Mouse (Mus musculus): ENCODE measurements around the gene Spg7. TPM values are rescaled to one million over a fixed set of nuclear protein-coding genes. Genes with fewer than 3 reads are reported as not detected.
A peak's percentile ranks its signal among the peaks of the same experiment; 100 is the strongest.
"Not testable (repeated sequence)": the region's sequence is repeated elsewhere in the genome, so short reads cannot be mapped to it uniquely, and the experiment has no call there.

Spg7 gene
- total RNA-seq, 2 experiments from 2014 or later, result 94.2 to 100.0 TPM

DNA sequence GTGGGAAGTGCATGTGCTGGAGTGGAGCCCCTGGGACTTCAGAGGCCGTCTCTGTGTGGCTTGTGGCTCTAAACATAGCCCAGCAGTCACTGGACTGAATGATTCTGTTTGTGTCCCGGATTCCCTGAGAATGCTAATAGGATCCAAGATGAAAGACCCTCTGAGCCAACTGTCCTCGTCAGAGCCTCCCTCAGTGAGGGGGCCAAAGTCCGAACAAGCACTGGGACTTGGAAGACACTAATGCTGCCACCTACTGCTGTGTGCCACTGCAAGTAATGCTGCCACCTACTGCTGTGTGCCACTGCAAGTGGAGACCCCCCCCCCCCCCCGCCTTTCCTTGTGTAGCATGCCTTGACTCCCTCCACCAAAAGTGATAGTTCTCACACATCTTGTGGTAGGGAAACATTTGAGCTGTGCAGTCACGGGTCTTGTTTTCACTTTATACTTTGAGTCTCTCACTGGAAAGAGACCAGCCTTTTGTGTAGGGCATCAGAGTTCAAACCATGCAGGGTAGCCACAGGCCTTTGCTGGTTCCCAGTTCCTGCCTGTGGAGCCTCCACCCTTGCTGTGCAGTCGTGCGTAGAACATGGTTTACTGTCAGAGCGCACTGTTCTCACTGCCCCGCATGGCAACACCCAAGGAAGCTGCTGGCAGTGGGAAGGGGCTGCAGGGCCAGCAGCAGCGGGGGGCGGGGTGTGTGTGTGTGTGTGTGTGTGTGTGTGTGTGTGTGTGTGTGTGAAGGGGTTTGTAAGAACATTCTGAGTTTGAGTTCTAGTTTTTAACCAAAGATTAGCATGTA, 35.2 kb downstream of the Spg7 start:
- no peak for DNase-seq

DNA sequence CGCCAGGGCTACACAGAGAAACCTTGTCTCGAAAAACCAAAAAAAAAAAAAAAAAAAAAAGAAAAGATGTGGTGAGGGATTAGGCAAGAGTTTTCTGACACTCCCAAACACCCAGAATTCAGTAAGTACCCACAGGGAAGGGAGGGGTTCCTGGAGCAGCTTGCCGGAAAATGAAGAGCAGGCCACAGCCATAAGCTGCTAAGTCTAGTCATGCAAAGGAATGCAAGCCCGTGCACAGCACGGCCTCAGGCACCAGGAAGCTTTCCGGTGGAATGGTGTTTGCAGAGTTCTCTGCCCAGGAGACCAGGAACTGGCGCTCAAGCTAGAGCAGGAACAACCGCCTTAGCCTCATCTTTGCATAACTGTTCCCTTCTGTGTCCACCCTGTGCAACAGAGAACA, 37.5 kb downstream of the Spg7 start:
- no peak for DNase-seq

GRCm38 (mm10) chr8:123101244-123101643, 38.5 kb downstream of the Spg7 start:
- no peak for DNase-seq

DNA sequence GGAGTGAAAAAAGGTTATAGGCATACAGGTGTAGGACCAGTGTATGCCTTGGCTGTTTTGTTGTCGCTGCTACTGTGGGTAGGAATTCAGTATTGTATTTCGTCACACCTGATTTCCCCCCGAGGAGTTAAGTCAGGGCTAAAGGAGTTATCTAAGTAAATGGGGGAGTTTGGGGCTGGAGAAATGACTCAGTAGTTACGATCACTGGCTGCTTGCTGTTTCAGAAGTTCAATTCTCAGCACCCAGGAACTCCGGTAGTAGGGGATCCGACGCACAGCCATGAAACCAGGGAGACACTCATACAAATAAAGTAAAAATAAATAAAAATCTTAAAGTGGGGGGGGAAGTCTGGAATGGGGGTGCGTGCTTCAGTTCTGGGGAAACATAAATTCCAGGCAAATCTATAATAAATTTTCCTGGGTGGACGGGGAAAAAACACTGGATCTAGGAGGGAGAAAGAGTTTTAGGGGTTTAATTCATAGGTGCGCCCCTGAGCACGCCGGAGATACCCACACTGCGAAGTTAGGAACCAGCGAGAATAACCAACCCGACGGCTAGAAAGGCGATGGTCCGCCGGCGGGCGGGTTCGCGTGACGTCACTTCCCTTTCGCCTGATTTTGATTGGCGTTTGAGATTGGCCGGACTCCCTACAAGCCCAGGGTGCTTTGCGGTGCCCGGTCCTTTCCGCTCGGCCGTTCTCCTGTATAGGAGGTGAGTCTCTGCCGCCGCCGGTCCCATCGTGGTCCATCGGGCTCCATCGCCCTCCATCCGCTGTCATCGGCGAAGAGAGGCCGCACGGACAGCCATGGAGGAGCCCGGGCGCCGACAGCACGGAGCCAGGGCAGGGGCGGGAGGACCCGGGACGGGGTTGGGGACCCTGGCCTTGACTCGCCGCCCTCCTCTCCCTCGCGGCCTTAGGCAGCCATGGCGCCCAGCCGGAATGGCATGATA, 39.3 kb downstream of the Spg7 start, which contains the start of gene Rpl13:
Rpl13 (plus strand) TSS at position 616 of the 951 bp plus-strand sequence.
- peak; percentile 98 for DNase-seq

GRCm38 (mm10) chr8:123102855-123103254, 40.1 kb downstream of the Spg7 start:
- not testable (repeated sequence) for DNase-seq

- DNase-seq, result no peak
These were observed 40.5 kb downstream of the Spg7 start for GRCm38 (mm10) chr8:123103285-123103684.

DNA sequence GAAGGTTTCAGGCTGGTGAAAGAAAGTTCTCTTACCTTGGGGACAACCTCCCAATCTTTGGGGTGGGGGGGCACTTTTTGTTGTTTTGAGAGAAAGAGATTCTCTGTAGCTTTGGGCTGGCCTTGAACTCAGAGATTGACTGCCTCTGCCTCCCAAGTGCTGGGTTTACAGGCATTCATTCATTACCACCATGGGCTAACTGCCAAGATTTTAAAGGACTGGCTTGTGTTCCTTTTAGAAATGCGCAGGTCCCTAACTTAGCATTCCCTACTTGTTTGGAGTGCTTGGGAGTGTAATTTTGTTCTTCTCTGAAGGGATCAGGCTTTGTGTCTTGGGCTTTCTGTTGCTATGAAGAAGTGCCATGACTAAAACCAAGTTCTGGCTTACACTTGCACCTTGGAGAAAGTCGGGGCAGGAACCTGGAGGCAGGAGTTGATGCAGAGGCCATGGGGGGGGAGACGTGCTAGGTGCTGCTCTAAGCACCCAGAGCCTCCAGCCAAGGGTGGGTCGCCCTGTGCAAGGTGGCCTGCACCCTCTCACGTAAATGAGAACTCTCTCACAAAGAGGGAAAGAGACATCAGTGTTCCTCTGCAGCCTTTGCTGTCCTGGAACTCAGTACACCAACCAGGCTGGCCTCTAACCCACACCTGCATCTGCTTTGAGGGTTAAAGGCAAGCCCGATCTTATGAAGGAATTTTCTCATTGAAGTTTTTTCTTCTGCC, 41.5 kb downstream of the Spg7 start:
- no peak for DNase-seq

GRCm38 (mm10) chr8:123105553-123106326, 43.0 kb downstream of the Spg7 start:
- DNase-seq, result peak in 1 of 2 experiments; percentile 54

DNA sequence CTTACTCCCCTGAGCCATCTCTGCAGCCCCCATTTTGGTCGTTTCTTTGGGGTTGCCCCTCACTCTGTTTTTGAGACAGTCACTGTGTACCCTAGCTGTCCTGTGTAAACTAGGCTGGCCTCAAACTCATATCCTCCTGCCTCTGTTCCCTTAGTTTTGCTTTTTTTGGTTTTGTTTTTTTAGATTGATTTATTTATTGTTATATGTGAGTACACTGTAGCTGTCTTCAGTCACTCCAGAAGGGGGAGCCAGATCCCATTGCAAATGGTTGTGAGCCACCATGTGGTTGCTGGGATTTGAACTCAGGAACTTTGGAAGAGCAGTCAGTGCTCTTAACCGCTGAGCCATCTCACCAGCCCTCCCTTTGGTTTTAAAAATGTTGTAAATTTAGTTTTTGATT, 43.8 kb downstream of the Spg7 start:
- DNase-seq, result peak in 1 of 2 experiments; percentile 44

DNA sequence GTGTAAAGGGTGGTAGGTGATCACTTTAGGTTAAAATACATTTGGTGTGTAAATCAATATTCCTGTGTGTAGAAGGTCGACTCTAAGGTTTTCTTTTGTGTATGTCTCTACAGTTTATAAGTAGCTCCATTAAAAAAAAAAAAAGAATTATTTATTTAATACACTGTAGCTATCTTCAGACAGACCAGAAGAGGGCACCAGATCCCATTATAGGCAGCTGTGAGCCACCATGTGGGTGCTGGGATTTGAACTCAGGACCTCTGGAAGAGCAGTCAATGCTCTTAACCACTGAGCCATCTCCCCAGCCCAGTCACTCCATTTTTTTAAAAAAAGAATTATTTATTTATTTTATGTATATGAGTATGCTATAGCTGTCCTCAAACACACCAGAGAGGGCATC, 45.3 kb downstream of the Spg7 start:
- no peak for DNase-seq

DNA sequence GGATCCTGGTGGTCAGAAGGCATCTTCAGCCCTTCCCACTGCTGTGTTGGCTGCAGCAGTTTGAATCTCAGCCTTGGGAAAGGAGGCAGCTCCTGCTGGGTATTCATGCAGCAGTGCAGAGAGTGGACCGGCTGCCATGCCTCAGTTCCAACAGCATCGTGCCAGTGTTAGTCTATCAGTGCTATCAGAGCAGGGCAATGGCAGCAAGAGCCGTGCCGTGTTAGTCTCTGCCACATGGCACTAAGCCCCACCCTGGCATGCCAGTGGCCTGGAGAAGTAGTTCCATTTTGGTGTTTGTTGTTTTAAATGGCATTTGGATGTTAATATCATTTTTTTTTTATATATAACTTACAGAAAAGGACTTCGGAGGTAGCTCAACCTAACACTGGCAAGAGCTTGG, 46.2 kb downstream of the Spg7 start:
- no peak for DNase-seq

DNA sequence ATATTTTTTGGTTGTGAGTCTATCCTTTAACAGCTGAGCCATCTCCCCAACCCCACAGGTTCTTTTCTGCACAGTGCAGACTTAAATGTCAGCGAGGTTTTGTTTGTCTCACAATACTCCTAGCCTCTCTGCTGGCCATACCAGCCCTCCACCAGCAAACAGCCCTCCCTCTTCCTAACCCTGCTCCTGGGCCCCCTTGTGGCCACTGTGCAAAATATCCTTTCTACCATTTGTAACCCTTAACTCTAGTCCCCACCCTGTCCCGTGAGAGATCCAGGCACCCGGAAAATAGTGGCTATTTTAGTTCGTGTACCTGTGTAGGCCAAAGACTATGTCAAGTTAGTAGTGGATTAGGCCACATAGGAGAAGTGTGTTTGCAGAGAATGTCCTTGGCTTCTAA, 47.9 kb downstream of the Spg7 start:
- DNase-seq, result peak; percentile 55 to 74

DNA sequence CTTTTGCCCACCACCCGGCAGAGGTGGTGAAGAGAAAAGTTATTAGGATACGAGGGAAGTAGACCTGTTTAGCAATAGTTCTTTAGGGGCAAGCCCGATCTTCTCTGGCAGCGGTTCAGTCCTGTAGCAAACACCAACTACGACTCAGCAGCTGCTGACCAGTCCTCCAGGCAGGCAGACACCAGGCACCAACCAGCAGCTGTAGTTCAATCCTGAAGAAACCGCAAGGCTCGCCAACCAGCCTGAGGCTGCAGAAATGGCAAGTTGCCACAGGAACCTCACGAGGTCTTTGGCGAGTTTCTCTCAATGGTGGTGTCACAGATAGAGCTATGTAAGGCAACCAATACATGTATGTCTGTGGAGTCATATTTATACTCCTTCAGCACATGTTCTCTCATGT, 50.1 kb downstream of the Spg7 start:
- DNase-seq, result no peak

- no peak for DNase-seq
These were observed 51.2 kb downstream of the Spg7 start for GRCm38 (mm10) chr8:123113908-123114469.

- DNase-seq, result no peak
These were observed 51.9 kb downstream of the Spg7 start for GRCm38 (mm10) chr8:123114644-123115043.

DNA sequence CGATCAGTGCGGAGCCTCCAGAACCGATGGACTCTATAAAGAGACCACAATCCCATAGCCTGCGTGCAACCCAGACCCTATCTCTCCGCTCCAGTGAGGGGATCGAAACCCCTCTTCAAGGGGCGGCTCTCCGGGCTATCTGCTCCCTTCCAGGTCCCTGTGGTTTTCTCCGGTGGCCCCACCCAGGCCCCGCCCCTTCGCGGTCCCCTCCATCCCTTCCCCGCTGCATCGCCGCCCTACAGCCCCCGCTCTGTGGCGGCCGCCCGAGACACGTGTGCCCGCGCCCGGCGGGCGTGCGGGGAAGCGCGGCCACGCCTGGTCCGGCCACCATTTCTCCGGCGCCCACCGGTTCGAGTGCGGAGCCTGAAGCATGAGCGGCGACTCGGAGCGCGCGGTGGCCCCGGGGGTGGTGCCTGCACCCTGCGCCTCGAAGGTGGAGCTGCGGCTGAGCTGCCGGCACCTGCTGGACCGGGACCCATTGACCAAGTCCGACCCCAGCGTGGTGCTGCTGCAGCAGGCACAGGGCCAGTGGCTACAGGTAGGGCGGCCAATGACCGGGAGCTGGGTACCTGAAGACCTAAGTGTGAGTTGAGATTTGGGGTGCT, 54.5 kb downstream of the Spg7 start, which contains the start of gene Cpne7:
Cpne7 (plus strand) TSS at position 248 of the 605 bp plus-strand sequence.
- DNase-seq, result no peak

- DNase-seq, result no peak
These were observed 55.0 kb downstream of the Spg7 start for GRCm38 (mm10) chr8:123117744-123118143.

GRCm38 (mm10) chr8:123122059-123122458, 59.3 kb downstream of the Spg7 start:
- DNase-seq, result no peak

DNA sequence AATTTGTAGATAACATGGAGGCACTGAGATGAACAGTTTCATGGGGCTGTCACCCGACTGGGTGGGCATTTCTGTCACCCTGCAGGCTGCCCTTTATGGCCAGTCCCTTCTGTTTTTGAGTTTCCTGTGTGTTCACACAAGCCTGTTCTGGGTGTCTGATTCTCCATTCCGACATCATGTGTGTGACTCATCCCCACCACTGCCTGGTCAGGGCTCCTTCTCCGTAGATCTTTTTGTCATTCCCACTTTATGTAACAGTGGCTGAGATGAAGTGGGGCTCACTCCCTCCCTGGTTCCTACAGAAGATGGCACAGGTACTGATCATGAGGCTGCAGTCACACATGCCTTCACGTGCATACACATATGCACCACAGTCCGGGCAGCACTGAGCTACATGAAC, 59.9 kb downstream of the Spg7 start:
- no peak for DNase-seq

- DNase-seq, result no peak
These were observed 63.6 kb downstream of the Spg7 start for GRCm38 (mm10) chr8:123126193-123126816.
